Mouse (Mus musculus) cerebellum, adult (tissue): Measurements from ENCODE around the gene Dclk1.

Experiments used
- ATAC-seq: cut with Nextera tagmentation; 2 replicates; pipeline ENCODE4 v1.9.2; 2017; ENCODE audit warnings: mild to moderate bottlenecking, moderate library complexity, mixed read lengths; ENCODE audit not compliant: insufficient number of reproducible peaks, low FRiP score, low TSS enrichment

Dclk1 gene

DNA sequence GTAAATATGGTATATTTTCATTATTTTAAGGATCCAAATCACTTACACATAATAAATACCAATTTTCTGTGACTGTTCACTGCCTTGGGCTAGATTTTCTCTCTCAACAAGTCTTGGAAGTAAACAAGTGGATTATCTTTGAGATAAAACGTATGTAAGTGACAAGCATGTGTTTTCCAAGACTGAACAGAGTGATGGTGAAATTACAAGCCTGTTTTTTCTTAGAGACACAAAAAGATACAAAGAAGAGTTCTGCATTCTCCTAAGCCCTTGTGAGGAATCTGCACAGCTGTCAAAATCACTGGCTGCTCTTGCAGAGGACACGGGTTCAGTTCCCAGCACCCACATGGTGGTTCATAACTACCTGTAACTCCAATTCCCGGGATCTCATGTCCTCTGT, 151.4 kb downstream of the Dclk1 start:
- no peak for ATAC-seq

DNA sequence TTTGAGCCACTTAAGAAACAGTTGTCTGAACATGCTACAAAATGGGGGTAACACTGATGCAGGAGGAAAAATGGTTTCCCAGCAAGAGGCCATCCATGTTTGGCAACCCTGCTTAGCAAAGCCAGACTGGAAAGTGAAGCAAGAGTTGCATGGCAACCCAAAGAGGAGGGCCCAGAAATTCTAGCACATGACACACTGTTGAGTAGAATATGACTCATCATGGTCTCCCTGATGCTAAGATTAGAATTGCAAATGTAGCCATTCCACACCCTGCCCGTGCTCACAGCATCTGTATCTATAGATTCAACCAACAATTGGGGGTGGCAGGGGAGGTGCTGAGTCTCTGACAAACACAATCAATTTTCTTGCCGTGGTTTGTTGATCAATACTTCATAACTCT, 154.6 kb downstream of the Dclk1 start:
- ATAC-seq: no peak

DNA sequence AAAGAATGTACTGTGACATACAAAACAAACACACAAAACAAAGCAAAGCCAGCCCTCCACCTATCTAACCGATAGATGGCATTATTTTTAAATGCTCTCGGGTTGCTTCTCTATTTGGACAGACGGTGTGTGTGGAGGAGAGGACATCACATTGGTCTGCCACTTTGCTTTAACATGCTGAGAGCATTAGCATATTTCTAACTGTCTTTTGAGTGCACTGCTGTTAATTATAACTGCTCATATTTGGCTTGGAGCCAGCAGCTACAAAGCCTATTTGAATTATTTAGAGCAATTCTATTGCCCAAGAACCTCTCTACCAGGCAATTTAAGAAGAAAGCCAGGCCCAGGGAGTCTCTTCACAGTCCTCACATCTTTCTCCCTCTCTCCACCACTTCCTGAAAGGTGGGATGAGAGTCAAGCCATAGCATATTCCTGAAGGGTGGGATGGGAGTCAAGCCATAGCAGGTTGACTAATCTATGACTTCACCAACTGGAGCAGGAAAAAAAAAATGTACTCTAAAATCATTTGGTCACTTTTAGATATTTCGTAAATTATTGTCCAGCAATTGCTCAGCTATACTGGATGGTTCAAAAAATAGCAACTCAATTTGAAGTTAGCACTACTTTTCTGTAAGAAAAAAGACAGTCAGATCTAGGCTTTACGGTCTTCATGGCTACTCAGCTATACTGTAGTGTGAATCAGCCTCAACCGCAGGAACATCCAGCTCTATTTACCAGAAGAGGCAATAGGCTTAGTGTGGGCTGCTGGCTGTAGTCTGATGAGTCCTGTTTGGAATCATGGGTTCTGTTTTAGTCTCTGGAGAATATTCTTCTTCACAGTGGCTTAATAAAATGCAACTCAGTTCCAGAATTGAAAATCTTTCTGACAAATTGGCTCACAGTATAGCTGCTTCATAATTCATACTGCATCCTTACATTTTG, 155.9 kb downstream of the Dclk1 start:
- ATAC-seq: no peak

GRCm38 (mm10) chr3:55401236-55401635, 159.1 kb downstream of the Dclk1 start:
- ATAC-seq: no peak

- ATAC-seq: no peak
These were observed 162.6 kb downstream of the Dclk1 start for GRCm38 (mm10) chr3:55404751-55405150.

- ATAC-seq: no peak
These were observed 164.5 kb downstream of the Dclk1 start for GRCm38 (mm10) chr3:55406616-55407015.

DNA sequence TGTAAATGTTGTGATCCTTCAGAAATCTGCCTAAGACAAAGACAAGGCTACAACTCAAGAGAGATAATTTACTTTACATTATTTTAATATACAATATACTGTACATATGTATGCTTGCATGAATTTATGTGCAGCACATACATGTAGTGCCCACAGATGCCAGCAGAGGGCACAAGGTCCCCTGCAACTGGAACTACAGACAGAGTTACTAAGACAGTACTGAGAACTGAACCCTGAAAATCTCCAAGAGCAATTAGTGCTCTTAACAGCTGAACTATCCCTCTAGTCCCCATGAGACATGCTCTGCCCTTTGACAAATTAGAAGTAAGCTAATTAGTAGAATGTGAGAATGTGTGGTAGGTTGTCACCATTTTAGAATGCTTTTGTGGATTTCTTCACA, 169.4 kb downstream of the Dclk1 start:
- no peak for ATAC-seq

DNA sequence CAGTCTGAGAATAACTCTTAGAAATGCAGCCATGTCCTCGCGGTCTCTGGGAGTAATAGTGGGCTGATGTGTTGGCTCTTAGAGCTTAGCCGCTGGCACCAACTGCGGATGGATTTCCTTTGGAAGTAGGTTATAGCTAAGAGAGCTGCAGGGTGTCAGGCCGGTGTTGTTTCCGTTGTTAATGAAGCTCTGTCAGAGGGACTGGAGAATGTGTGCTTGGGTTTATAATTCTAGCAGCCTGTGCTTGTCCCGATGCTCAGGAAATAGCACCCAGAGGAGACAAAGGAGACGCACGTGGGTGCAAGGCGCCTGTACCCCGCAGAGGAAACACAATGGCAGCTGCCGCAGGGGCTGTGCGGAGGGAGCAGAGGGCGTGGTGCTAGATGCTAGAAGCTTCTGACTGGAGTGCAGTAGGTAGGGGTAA, 173.4 kb downstream of the Dclk1 start:
- peak; percentile 56; the same call in 1 of the 2 replicates for ATAC-seq

- no peak for ATAC-seq
These were observed 176.7 kb downstream of the Dclk1 start for GRCm38 (mm10) chr3:55418845-55419244.

GRCm38 (mm10) chr3:55419334-55419733, 177.2 kb downstream of the Dclk1 start:
- ATAC-seq: no peak

GRCm38 (mm10) chr3:55420436-55421083, 178.4 kb downstream of the Dclk1 start:
- ATAC-seq: no peak

DNA sequence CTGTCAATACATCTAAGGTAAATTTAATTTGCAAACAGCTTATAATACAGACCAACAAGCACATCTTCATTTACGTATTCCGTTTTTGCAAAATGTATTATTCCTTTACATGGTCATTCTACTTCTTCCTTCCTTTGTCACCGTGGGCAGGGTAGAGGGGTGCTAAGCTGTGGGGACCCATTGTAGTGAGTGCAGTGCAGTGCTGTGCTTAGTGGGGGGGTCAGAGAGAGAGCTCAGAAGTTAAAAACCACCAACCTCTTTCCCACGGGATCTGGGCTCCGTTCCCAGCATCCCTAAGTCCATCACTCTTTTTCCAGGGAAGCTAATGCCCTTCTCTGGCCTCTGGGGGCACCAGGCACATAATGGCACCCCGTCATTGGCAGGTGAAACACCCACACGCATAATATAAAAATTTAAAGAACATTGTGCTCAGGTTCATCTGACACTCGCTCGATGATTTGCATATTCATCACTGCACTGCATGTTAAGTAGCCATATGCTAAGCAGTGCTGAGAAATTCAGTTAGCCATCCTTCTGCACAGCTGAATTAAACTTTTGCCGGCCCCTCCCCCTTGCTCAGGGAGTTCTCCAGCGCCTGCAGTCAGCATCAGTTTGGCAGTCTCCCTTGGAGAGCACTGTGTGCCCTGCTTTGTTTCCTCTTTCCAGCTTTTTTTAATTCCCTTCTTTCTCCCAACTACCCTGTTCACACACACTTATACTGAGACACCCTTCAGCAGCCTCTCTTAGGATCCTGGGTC, 181.7 kb downstream of the Dclk1 start:
- ATAC-seq: no peak

DNA sequence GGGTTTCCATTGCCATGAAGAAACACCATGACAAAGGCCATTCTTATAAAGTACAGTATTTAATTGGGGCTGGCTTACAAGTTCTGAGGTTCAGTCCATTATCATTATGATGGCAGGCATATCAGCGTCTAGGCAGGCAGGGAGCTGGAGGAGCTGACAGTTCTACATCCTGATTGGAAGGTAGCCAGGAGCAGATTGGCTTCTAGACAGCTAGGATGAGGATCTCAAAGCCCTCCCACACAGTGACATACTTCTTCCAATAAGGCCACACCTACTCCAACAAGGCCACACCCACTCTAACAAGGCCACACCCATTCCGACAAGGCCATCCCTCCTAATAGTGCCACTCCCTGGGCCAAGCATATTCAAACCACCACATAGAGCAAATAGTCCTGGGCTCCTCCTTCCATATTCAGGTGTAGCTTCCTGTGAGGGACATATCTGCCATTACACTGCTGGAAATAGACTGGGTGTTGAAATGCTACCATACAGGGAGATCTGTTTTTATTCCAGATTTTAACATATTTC, 187.9 kb downstream of the Dclk1 start:
- no peak for ATAC-seq

GRCm38 (mm10) chr3:55431223-55431622, 189.1 kb downstream of the Dclk1 start:
- no peak for ATAC-seq

- no peak for ATAC-seq
These were observed 192.1 kb downstream of the Dclk1 start for GRCm38 (mm10) chr3:55434276-55434675.

GRCm38 (mm10) chr3:55438824-55439446, 196.8 kb downstream of the Dclk1 start:
- no peak for ATAC-seq

- peak; percentile 74 for ATAC-seq
These were observed 198.2 kb downstream of the Dclk1 start for GRCm38 (mm10) chr3:55440342-55440741.

GRCm38 (mm10) chr3:55442012-55442645, 200.0 kb downstream of the Dclk1 start:
- no peak for ATAC-seq

DNA sequence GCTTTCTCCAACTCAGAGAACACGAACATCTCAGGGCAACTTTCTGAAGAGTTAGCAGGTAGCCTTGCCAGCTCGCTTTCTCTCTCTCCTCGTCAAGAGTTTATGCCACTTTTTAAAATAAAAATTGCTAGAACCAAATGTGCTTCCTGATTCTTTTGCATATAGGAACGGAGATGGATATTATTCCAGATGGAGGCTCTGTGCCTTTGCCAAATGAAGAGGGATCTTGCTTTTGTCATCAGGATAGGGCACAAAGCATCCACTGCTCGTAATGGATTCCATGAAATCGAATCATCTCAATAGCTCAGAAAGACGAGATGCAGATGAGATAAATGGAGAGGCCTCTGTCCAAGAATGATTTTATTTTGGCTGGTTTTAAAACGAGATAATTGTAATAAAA, 201.1 kb downstream of the Dclk1 start:
- no peak for ATAC-seq

- ATAC-seq: peak; percentile 69
These were observed 201.6 kb downstream of the Dclk1 start for GRCm38 (mm10) chr3:55443725-55444124.
